Mouse (Mus musculus) heart, adult 9 months (tissue): ENCODE measurements around the gene Fzr1.

Source experiments
- DNase-seq, 2 experiments: peaks; one replicate each; pipeline ENCODE4 v3.0.0; 2022; ENCODE audit warnings: low spot score in 2 of 2

The Fzr1 gene

GRCm38 (mm10) chr10:81382039-81382438 is 3.7 kb upstream of the Fzr1 start:
- no peak for DNase-seq

- DNase-seq, result no peak
Observed at GRCm38 (mm10) chr10:81379809-81380378, 1.6 kb upstream of the Fzr1 start.

- DNase-seq, result no peak
Observed at GRCm38 (mm10) chr10:81379183-81379553, 852 bp upstream of the Fzr1 start.

- peak; percentile 100 for DNase-seq
Observed at GRCm38 (mm10) chr10:81378553-81379182, 352 bp upstream of the Fzr1 start.

GRCm38 (mm10) chr10:81377362-81377664 is 1.0 kb downstream of the Fzr1 start:
- DNase-seq, result no peak

GRCm38 (mm10) chr10:81376561-81377361 is 1.6 kb downstream of the Fzr1 start:
- no peak for DNase-seq

GRCm38 (mm10) chr10:81375322-81375721 is 3.0 kb downstream of the Fzr1 start:
- DNase-seq, result no peak

- no peak for DNase-seq
Observed at GRCm38 (mm10) chr10:81367207-81367495, 11.2 kb downstream of the Fzr1 start.

GRCm38 (mm10) chr10:81366477-81367206 is 11.7 kb downstream of the Fzr1 start:
- DNase-seq, result no peak

- no peak for DNase-seq
Observed at GRCm38 (mm10) chr10:81365672-81366476, 12.4 kb downstream of the Fzr1 start, which contains the start of gene 4930404N11Rik. Gene 4930404N11Rik (minus strand): TSS chr10:81365816.

- DNase-seq, result no peak
Observed at GRCm38 (mm10) chr10:81365073-81365472, 13.2 kb downstream of the Fzr1 start.

- DNase-seq, result no peak
Observed at GRCm38 (mm10) chr10:81364666-81365065, 13.7 kb downstream of the Fzr1 start.

- peak in 1 of 2 experiments; percentile 65 for DNase-seq
Observed at GRCm38 (mm10) chr10:81363436-81364346, 14.6 kb downstream of the Fzr1 start.

- no peak for DNase-seq
Observed at GRCm38 (mm10) chr10:81362336-81362949, 15.9 kb downstream of the Fzr1 start.

GRCm38 (mm10) chr10:81360721-81361120 is 17.6 kb downstream of the Fzr1 start:
- DNase-seq, result no peak

GRCm38 (mm10) chr10:81358841-81359240 is 19.5 kb downstream of the Fzr1 start:
- DNase-seq, result no peak

- DNase-seq, result no peak
Observed at GRCm38 (mm10) chr10:81358209-81358608, 20.1 kb downstream of the Fzr1 start.

GRCm38 (mm10) chr10:81356991-81357844 is 21.1 kb downstream of the Fzr1 start, which contains the start of gene Mfsd12:
Gene Mfsd12 (plus strand): TSS chr10:81357491.
- peak; percentile 86 to 90 for DNase-seq

- DNase-seq, result no peak
Observed at GRCm38 (mm10) chr10:81356352-81356990, 21.8 kb downstream of the Fzr1 start.
